Mouse (Mus musculus) hindbrain, embryonic 16.5 days (tissue): ENCODE data around the gene Ube2q2. TPM values are rescaled to one million over a fixed set of nuclear protein-coding genes. Genes with fewer than 3 reads are reported as not detected.
"Not testable (repeated sequence)": the region's sequence is repeated elsewhere in the genome, so short reads cannot be mapped to it uniquely, and the experiment has no call there.

Source experiments
- ATAC-seq: fragments of 200-750 bp; cut with Nextera tagmentation; 2 replicates; pipeline ENCODE4 v1.8.0; 2017; ENCODE audit warnings: moderate TSS enrichment, moderate library complexity
- H3K27ac ChIP-seq: fragments of 300-500 bp; sonication (generic); 2 replicates; pipeline ENCODE4 v1.5.1; 2014; ENCODE audit warnings: low read depth, mild to moderate bottlenecking, control low read depth, low read length, moderate library complexity
- H3K27me3 ChIP-seq: fragments of 300-500 bp; sonication (generic); replicated peaks from 2 replicates; pipeline ENCODE4 v1.6.1; 2014; ENCODE audit warnings: low read length; ENCODE audit not compliant: control insufficient read depth, insufficient read depth
- H3K36me3 ChIP-seq: fragments of 300-500 bp; sonication (generic); 2 replicates; pipeline ENCODE4 v1.6.1; 2014; ENCODE audit warnings: mild to moderate bottlenecking, low read length, moderate library complexity, mixed read lengths; ENCODE audit not compliant: control insufficient read depth, insufficient read depth
- H3K4me1 ChIP-seq: fragments of 300-500 bp; sonication (generic); 2 replicates; pipeline ENCODE4 v1.6.1; 2014; ENCODE audit warnings: low read depth, low read length; ENCODE audit not compliant: control insufficient read depth, insufficient read depth
- H3K4me2 ChIP-seq: fragments of 300-500 bp; sonication (generic); 2 replicates; pipeline ENCODE4 v1.6.1; 2014; ENCODE audit warnings: mild to moderate bottlenecking, low read length, control low read depth, moderate library complexity
- H3K4me3 ChIP-seq: fragments of 300-500 bp; sonication (generic); 2 replicates; pipeline ENCODE4 v1.5.1; 2014; ENCODE audit warnings: mild to moderate bottlenecking, low read length, control low read depth, moderate library complexity
- H3K9ac ChIP-seq: fragments of 300-500 bp; sonication (generic); 2 replicates; pipeline ENCODE4 v1.6.1; 2014; ENCODE audit warnings: low read depth, mild to moderate bottlenecking, control low read depth, low read length, moderate library complexity
- H3K9me3 ChIP-seq: fragments of 300-500 bp; sonication (generic); 2 replicates; pipeline ENCODE4 v1.6.1; 2014; ENCODE audit warnings: mild to moderate bottlenecking, low read length, moderate library complexity; ENCODE audit not compliant: control insufficient read depth
- WGBS: fragments of 180-500 bp; shearing (Covaris S2); extraction: QIAGEN DNeasy Blood & Tissue Kit; methylation state at CpG from one replicate; pipeline ENCODE4 v1.1.7; 2014; 5-methylcytosine and 5-hydroxymethylcytosine counted together
- polyA plus RNA-seq: library from polyadenylated mRNA; unstranded; fragments of >200 nt; fragmentation: Nextera tagmentation; extraction: Ambion mirVana; gene quantifications from 2 replicates; pipeline ENCODE4 v1.2.1, GENCODE M21; 2015

Ube2q2 gene
- 17.7 and 37.0 TPM in 2 replicates for polyA plus RNA-seq

DNA sequence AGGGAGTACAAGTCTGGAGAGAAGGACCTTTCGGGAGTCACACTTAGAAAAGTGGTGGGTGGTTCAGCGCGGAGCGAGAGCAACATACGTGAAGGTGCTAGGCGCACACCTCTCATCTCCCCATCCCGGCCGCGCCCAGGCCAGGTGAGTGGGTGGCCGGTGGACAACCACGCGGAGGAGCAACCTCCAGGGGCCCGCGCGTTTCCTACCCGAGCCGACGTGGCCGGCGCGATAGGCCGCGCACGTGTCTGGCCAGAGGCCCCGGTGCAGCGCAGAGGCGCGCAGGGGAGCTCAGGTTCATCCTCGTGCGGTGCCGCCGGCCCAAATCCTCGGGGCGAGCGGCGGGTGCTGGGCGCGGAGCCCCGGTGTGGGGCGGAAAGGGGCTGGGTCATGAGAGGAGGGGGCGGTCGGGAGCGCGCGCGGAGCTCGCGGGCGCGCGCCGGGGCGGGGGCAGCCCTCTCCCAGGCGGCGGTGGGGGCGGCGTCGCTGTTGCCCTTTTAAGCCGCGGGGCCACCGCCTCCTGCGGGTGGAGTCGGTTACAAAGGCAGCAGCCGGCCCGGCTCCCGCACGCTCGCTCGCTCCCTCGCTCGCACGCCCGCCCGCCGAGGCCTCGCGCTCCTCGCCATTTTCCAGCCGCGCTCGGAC, at the start of gene Ube2q2:
TSS of gene Ube2q2 (plus strand) at position 1 of the 645 bp plus-strand sequence.
- peak; percentile 90 for ATAC-seq
- no peaks in the 10 kb centered on the region for H3K36me3 ChIP-seq

GRCm38 (mm10) chr9:55101117-55101516, 47.5 kb upstream of the Ube2q2 start:
- Histone ChIP-seq H3K4me1 (no peaks in the 10 kb centered on the region), H3K4me2 (no peak overlapping the region), H3K27me3 (no peaks in the 10 kb centered on the region; the same call in 1 of the 2 replicates), H3K36me3 (no peaks in the 10 kb centered on the region), H3K27ac (no peak overlapping the region), H3K4me3 (no peak overlapping the region), H3K9me3 (peaks cover 7% of the 10 kb centered on the region; the same call in 1 of the 2 replicates), H3K9ac (no peak overlapping the region)
- WGBS: 18% methylated on average over 3 of the region's 3 CpGs
- ATAC-seq: no peak

More for the DNA sequence above, at the start of gene Ube2q2:
- H3K4me2 ChIP-seq: peak within 1 kb of the TSS; percentile 95
- H3K4me1 ChIP-seq: peaks cover 20% of the 10 kb centered on the region
- under 1% methylated on average over 53 of the region's 81 CpGs for WGBS
- H3K9ac ChIP-seq: peak within 1 kb of the TSS; percentile 96
- peak within 1 kb of the TSS; percentile 81 for H3K27ac ChIP-seq
- H3K9me3 ChIP-seq: no peaks in the 10 kb centered on the region
- H3K4me3 ChIP-seq: peak within 1 kb of the TSS; percentile 96
- H3K27me3 ChIP-seq: no peaks in the 10 kb centered on the region

DNA sequence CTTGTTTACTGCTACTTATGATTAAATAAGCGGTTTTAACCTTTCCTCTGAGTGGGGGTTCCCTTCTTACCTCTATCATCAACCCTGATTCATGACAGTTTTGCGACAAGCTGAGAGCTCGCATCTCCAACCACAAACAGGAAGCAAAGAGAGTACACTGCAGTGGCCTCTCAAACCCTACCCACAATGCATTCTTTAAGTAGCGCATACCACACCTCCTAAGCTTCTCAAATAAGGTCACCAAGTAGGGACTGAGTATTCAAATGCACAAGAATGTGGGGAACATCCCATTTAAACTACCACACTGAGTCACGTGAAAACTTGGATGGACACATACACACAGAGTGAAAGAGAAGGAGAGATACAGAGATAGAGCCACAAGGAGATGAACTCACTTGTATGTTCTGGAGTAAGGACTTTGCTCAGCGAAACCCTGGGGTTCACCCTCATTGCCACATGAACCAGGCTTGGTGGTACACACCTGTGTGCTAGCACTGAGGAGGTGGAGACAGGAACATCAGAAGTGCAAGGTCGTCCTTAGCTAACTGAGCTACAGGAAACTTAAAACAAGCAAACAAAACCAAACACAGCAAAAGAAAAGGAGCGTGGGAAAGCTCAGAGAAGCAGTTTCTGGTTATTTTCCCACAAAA, 46.3 kb upstream of the Ube2q2 start:
- no peak overlapping the region for H3K27ac ChIP-seq
- 92% methylated on average over 8 of the region's 8 CpGs for WGBS
- H3K4me2 ChIP-seq: no peak overlapping the region
- peaks cover 7% of the 10 kb centered on the region; the same call in 1 of the 2 replicates for H3K9me3 ChIP-seq
- H3K4me1 ChIP-seq: no peaks in the 10 kb centered on the region
- no peak for ATAC-seq
- no peak overlapping the region for H3K9ac ChIP-seq
- H3K4me3 ChIP-seq: no peak overlapping the region
- H3K36me3 ChIP-seq: no peaks in the 10 kb centered on the region
- H3K27me3 ChIP-seq: no peaks in the 10 kb centered on the region; the same call in 1 of the 2 replicates

DNA sequence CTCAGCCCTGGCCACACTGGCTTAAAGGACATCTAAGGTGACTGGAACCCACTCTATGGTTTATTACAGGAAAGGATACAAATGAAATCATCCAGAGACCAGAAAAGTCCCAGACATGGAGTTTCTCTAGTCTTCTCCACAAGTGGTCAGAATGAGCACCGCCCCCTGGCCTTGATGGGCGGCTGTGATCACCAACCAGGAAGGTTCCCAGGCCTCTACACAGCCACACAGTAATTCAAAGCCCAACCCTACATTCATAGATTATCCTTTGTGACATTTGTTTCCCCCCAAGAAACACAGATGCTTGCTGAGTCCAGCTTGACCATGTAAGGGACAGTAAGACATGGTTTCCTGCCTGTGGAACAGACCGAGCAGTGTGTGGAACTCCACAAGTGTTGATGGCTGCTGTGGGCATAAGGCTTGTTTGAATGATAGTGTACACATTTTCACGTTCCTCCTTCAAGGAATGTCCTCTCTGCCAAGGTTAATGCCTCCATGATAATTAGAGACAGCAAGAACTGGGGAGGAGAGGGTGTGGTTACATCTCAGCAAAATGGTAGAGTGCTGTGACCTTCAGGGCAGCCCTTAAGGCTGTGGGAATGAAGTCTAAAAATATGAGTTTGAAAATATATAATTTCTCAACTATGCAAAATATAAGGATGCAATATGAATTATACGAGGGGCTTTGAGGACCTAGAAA, 45.6 kb upstream of the Ube2q2 start:
- Histone ChIP-seq H3K4me2 (no peak overlapping the region), H3K36me3 (no peaks in the 10 kb centered on the region), H3K27me3 (no peaks in the 10 kb centered on the region; the same call in 1 of the 2 replicates), H3K9me3 (peaks cover 7% of the 10 kb centered on the region; the same call in 1 of the 2 replicates), H3K27ac (no peak overlapping the region), H3K4me3 (no peak overlapping the region), H3K4me1 (no peaks in the 10 kb centered on the region), H3K9ac (no peak overlapping the region)
- no peak for ATAC-seq
- 96% methylated on average over 5 of the region's 5 CpGs for WGBS

GRCm38 (mm10) chr9:55110059-55110834, 38.4 kb upstream of the Ube2q2 start:
- Histone ChIP-seq H3K9ac (peak overlapping the region; percentile 14; the same call in 1 of the 2 replicates), H3K27me3 (no peaks in the 10 kb centered on the region), H3K4me1 (no peaks in the 10 kb centered on the region; the same call in 1 of the 2 replicates), H3K36me3 (no peaks in the 10 kb centered on the region), H3K27ac (no peak overlapping the region), H3K4me3 (no peak overlapping the region), H3K9me3 (no peaks in the 10 kb centered on the region), H3K4me2 (peak overlapping the region; percentile 35)
- peak; percentile 86 for ATAC-seq
- WGBS: 33% methylated on average over 16 of the region's 16 CpGs

DNA sequence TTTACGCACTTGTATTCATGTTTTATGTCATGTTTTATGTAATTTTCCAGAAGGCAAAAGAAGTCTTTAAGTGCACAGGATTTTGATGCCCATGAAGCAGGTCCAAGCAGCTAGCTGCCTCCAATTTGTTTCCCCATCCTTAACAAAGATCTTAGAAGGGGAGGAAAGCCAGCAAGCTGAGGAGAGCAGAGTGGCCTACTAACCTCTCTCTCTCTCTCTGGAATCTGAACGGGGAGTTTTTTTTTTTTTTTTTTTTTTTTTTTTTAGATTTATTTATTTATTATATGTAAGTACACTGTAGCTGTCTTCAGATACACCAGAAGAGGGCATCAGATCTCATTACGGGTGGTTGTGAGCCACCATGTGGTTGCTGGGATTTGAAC, 37.8 kb upstream of the Ube2q2 start:
- ATAC-seq, H3K9ac ChIP-seq, H3K9me3 ChIP-seq, H3K36me3 ChIP-seq, H3K4me3 ChIP-seq, H3K27me3 ChIP-seq, H3K27ac ChIP-seq, H3K4me2 ChIP-seq, H3K4me1 ChIP-seq: not testable (repeated sequence)
- 13% methylated on average over 2 of the region's 3 CpGs for WGBS

DNA sequence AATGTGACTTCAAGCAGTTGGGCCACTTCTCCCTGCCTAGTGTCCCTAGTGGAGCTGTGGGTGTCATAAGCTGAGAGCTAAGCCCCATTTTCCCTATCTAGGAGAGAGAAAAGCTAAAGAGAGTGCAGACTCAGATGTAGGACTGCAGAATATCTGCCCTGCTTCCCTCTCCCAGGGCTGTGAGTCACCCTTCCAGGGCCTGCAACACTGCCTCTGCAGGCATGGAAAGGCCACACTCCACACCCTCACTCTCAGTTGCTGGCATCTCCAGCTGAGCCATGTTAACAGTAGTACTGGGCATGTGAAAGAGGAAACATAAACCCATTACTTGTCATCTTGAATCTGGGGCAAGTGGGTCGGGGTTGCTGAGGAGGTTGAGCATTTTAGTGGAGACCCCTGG, 33.9 kb upstream of the Ube2q2 start:
- H3K27me3 ChIP-seq: no peaks in the 10 kb centered on the region
- no peak overlapping the region for H3K9ac ChIP-seq
- H3K4me1 ChIP-seq: no peaks in the 10 kb centered on the region; the same call in 1 of the 2 replicates
- WGBS: 86% methylated on average over 1 of the region's 1 CpGs
- H3K36me3 ChIP-seq: no peaks in the 10 kb centered on the region
- no peaks in the 10 kb centered on the region for H3K9me3 ChIP-seq
- H3K27ac ChIP-seq: no peak overlapping the region
- no peak overlapping the region for H3K4me2 ChIP-seq
- no peak overlapping the region for H3K4me3 ChIP-seq
- ATAC-seq: no peak

GRCm38 (mm10) chr9:55117293-55118055, 31.2 kb upstream of the Ube2q2 start:
- no peak overlapping the region for H3K4me2 ChIP-seq
- no peaks in the 10 kb centered on the region for H3K36me3 ChIP-seq
- H3K9ac ChIP-seq: no peak overlapping the region
- H3K4me3 ChIP-seq: no peak overlapping the region
- WGBS: 85% methylated on average over 5 of the region's 5 CpGs
- H3K9me3 ChIP-seq: no peaks in the 10 kb centered on the region
- H3K4me1 ChIP-seq: no peaks in the 10 kb centered on the region
- no peak overlapping the region for H3K27ac ChIP-seq
- ATAC-seq: no peak
- no peaks in the 10 kb centered on the region for H3K27me3 ChIP-seq
